Mouse (Mus musculus): Measurements from ENCODE around the gene Cd2ap. TPM values are rescaled to one million over a fixed set of nuclear protein-coding genes. Genes with fewer than 3 reads are reported as not detected.

The Cd2ap gene
- polyA plus RNA-seq, 1 experiment from 2014 or later, result 8.5 TPM

DNA sequence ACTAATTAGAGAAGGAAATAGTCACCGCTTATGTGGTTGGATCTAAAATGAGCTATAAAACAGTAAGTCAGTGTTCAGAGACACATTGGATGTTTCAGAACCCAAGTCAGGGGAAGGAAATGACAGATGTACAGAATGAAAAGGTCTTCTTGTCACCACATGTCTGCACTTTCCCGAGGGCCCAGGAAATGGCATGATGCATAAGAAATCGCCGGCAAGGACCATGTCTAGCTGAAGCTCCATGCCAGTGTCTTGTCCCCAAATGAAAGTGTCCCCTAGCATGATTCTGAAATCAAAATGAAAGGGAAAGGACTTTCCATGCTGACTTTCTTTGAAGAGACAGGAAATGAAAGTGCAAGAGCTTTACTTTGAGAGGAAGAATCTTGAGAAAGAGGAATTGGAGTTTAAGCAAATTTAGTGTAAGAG is 10.8 kb upstream of the Cd2ap start:
- ATAC-seq (ENCODE audit: low read depth), result no peak
- WGBS, result 83% methylated on average over 4 of the region's 4 CpGs
- Histone ChIP-seq H3K27ac (replicated peaks) (no peak overlapping the region), H3K27me3 (no peaks in the 10 kb centered on the region), H3K36me3 (no peaks in the 10 kb centered on the region), H3K4me3 (no peak overlapping the region), H3K9ac (no peak overlapping the region), H3K4me1 (replicated peaks) (no peaks in the 10 kb centered on the region), H3K9me3 (no peaks in the 10 kb centered on the region), H3K4me2 (no peak overlapping the region)

DNA sequence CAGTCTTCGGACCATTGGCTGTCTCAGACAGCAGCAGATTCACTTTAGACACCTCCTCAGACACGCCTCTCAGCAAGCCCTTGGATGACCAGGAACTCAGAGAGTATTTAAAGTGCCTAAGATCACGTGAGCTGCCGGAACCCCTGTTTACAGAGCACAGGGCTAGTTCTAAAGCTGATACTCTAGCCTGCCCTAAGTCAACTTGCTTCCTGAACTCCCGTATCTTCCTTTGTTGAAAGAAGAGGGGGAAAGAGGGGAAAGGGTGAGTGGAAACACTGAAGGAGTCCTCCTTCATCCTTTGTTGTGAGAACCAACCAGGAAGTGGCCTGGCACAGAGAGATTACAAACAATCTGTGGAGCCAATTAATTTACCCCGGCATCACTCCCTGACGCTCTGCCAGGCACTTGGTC is 8.6 kb upstream of the Cd2ap start:
- 79% methylated on average over 7 of the region's 7 CpGs for WGBS
- ATAC-seq (ENCODE audit: low read depth), result no peak
- H3K4me2 ChIP-seq, result no peak overlapping the region
- no peaks in the 10 kb centered on the region for H3K27me3 ChIP-seq
- no peaks in the 10 kb centered on the region for H3K9me3 ChIP-seq
- H3K4me1 ChIP-seq (replicated peaks), result no peaks in the 10 kb centered on the region
- H3K27ac ChIP-seq (replicated peaks), result no peak overlapping the region
- no peak overlapping the region for H3K9ac ChIP-seq
- no peaks in the 10 kb centered on the region for H3K36me3 ChIP-seq
- no peak overlapping the region for H3K4me3 ChIP-seq

DNA sequence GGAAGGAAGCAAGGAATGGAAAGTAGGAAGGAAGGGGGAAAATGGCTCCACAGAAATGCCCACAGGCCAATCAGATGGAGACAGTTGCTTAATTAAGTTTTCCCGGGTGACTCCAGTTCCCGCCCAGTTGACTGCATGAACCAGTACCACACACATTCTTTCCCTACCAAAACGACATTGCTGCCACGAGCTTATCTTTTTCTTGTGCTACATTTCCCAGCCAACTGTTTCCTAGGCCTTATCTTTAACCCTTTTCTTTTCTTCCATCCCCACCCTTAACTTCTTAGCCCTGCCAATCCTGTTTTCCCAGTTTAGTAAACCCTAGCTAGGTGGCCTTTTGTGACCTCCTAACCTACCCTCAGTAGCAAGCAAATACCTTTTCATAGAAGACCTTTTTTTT is 7.9 kb upstream of the Cd2ap start:
- Histone ChIP-seq H3K4me1 (replicated peaks) (no peaks in the 10 kb centered on the region), H3K4me2 (no peak overlapping the region), H3K27me3 (no peaks in the 10 kb centered on the region), H3K4me3 (no peak overlapping the region), H3K36me3 (no peaks in the 10 kb centered on the region), H3K9me3 (no peaks in the 10 kb centered on the region), H3K9ac (no peak overlapping the region), H3K27ac (replicated peaks) (no peak overlapping the region)
- no peak for ATAC-seq (ENCODE audit: low read depth)
- WGBS, result 83% methylated on average over 4 of the region's 4 CpGs

DNA sequence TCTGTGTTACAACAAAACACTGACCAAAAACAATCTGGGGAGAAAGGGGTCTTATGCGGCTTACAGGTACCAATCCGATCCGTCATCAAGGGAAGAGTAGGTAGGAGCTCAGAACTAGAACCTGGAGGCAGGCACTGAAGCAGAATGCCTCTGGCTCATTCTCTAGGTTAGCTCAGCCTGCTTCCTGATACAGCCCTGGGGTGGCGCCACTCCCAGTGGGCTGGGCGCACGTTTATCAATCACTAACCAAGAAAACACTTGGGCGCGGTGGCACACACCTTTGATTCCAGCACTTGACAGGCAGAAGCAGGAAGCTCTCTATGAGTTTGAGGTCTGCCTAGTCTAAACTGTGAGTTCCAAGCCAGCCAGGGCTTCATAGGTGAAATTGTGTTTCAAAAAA is 7.3 kb upstream of the Cd2ap start:
- Histone ChIP-seq H3K27ac (replicated peaks) (no peak overlapping the region), H3K4me1 (replicated peaks) (no peaks in the 10 kb centered on the region), H3K4me3 (no peak overlapping the region)

DNA sequence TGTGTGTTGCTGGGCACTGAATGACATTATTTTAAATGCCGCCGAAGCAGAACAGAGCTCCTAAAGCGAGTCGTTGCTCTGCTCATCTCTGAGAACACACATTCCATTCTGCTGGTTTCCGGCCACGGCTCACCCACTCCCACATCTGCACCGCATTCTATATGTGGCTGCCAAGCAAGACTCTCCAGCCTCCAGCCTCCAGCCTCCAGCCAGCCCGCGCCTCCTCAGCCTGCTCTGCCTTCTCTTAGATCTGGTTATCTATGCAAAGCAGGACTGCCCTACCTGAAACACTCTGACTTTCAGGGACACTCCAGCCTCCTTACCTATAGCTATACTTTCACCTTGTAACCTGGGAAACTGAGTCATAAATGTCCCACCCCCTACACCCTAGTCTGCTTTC is 6.8 kb upstream of the Cd2ap start:
- 57% methylated on average over 9 of the region's 9 CpGs for WGBS
- Histone ChIP-seq H3K27me3 (no peaks in the 10 kb centered on the region), H3K4me3 (no peak overlapping the region)

More for the DNA sequence above, 7.3 kb upstream of the Cd2ap start:
- no peak for ATAC-seq (ENCODE audit: low read depth)
- WGBS, result 86% methylated on average over 8 of the region's 8 CpGs
- Histone ChIP-seq H3K9me3 (no peaks in the 10 kb centered on the region), H3K36me3 (no peaks in the 10 kb centered on the region), H3K27me3 (no peaks in the 10 kb centered on the region), H3K9ac (no peak overlapping the region), H3K4me2 (no peak overlapping the region)

DNA sequence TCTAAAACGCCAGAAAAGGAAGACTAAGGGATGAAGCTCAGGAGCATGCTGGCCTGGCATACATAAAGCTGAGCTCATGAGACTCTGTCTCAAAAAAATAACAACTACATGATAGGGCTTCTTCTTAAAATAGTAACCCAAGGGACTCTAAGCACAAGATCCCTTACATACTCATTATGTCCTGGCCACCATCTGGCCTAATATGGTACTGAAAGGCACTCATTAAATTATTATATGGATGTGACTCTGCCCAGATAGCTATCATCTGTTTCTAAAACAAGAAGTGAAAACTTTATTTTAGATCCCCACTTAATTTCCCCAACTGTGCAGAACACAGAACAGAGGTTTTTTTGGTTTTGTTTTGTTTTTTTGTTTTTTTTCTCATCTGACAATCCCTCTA is 6.4 kb upstream of the Cd2ap start:
- Histone ChIP-seq H3K4me1 (replicated peaks) (no peaks in the 10 kb centered on the region), H3K36me3 (no peaks in the 10 kb centered on the region), H3K4me3 (no peak overlapping the region), H3K27me3 (no peaks in the 10 kb centered on the region), H3K4me2 (no peak overlapping the region), H3K9ac (no peak overlapping the region), H3K9me3 (no peaks in the 10 kb centered on the region), H3K27ac (replicated peaks) (no peak overlapping the region)
- no peak for ATAC-seq (ENCODE audit: low read depth)
- 88% methylated on average over 1 of the region's 1 CpGs for WGBS

More for the DNA sequence above, 6.8 kb upstream of the Cd2ap start:
- no peak for ATAC-seq (ENCODE audit: low read depth)
- H3K4me1 ChIP-seq (replicated peaks), result no peaks in the 10 kb centered on the region
- no peaks in the 10 kb centered on the region for H3K9me3 ChIP-seq
- no peak overlapping the region for H3K27ac ChIP-seq (replicated peaks)
- H3K4me2 ChIP-seq, result no peak overlapping the region
- no peak overlapping the region for H3K9ac ChIP-seq
- H3K36me3 ChIP-seq, result no peaks in the 10 kb centered on the region

DNA sequence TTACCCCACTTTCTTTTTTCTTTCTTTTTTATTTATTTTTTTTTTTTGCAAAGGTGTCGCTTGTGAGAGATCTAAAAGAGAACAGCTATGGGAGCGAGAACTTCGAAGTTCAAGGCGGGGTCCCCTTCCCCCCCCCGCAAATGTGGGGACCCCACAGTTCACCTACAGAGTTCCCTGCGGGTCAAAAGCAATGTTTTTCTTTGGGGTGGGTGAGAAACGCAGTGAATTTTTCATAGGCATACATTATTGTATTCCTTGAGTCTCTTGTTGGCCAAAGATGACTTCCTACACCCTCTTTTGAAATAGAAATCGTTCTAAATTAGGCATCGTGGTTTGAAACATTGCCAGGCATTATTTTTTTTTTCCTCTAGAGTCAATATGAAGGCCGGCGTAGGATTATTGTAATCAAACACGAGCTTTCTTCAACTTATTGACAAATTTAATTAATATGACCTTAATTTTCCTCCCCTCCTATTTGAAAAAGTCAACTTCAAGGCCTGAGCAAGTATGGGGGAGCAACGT is 500 bp upstream of the Cd2ap start:
- Histone ChIP-seq H3K4me1 (replicated peaks) (peaks cover 18% of the 10 kb centered on the region), H3K4me3 (peak overlapping the region; percentile 89), H3K9me3 (no peaks in the 10 kb centered on the region), H3K9ac (peak overlapping the region; percentile 96), H3K36me3 (no peaks in the 10 kb centered on the region), H3K27me3 (no peaks in the 10 kb centered on the region), H3K27ac (replicated peaks) (no peak overlapping the region), H3K4me2 (peak overlapping the region; percentile 90)
- whole genome bisulfite sequencing, result 38% methylated on average over 13 of the region's 13 CpGs
- no peak for ATAC-seq (ENCODE audit: low read depth)

DNA sequence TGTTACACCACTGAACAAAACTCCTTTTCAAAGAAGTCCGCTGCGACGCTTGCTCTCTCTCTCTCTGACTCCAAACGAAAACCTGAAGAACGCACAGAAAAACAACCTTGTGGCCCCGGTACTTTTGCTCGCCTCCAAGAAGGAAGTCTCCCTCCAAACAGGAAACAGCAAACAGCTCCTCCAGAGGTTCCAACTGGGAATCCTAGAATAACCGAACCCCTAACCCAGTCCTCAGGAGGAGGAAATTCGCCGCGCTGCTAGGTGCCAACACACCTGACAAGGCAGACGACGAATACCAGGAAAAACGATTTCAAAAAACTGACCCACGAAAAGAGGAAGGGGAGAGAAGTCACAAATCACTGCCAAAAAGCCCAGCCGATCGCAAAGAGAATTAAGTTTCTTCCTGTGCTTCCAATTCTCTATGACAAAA is 879 bp downstream of the Cd2ap start:
- WGBS, result 0% methylated on average over 17 of the region's 17 CpGs
- no peaks in the 10 kb centered on the region for H3K36me3 ChIP-seq
- peak; percentile 56 for ATAC-seq (ENCODE audit: low read depth)
- H3K4me3 ChIP-seq, result peak overlapping the region; percentile 89
- H3K4me2 ChIP-seq, result peak overlapping the region; percentile 90
- peaks cover 18% of the 10 kb centered on the region for H3K4me1 ChIP-seq (replicated peaks)
- H3K27ac ChIP-seq (replicated peaks), result peak overlapping the region; percentile 95
- no peaks in the 10 kb centered on the region for H3K9me3 ChIP-seq
- H3K9ac ChIP-seq, result peak overlapping the region; percentile 96
- H3K27me3 ChIP-seq, result no peaks in the 10 kb centered on the region

DNA sequence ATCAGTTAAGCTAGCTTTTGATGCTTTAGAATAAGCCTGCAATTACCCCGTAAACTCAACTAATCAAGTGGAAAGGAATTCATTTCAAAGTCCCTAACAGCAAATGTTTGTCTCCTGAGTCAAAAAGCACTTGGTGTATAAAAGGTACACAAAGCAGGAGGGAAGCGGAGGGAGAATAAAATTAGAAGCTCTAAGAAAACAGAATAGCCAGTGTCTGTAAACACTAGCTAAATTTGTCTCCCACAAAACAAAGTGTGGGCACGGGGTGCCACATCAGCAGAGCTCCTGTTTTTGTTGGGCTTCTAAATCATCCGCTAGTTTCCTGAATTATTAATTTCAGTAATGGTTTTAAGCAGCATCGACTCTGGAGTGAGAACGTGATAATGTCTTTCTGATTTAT is 1.4 kb downstream of the Cd2ap start:
- H3K9me3 ChIP-seq, result no peaks in the 10 kb centered on the region
- no peaks in the 10 kb centered on the region for H3K27me3 ChIP-seq
- H3K4me2 ChIP-seq, result peak overlapping the region; percentile 90
- no peak overlapping the region for H3K27ac ChIP-seq (replicated peaks)
- H3K36me3 ChIP-seq, result no peaks in the 10 kb centered on the region
- whole genome bisulfite sequencing, result 6% methylated on average over 6 of the region's 6 CpGs
- peak overlapping the region; percentile 96 for H3K9ac ChIP-seq
- peaks cover 18% of the 10 kb centered on the region for H3K4me1 ChIP-seq (replicated peaks)
- ATAC-seq (ENCODE audit: low read depth), result no peak
- peak overlapping the region; percentile 89 for H3K4me3 ChIP-seq

DNA sequence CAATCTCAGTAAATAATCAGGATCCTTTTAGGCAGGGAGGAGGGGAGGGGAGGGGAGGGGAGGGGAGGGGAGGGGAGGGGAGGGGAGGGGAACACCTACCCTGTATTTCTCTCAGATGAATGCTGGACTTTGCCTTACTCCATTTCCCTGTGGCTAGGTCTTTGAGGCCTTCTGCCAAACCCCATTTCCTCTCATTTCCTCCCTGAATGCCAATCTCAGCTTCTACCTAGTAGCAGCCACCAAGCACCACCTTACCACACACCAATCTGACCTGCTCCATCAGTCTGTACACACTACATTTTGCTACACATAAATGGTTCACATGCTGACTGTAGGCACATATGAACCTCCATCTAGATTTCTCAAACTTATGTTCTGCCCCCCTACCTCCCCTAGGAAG is 6.0 kb downstream of the Cd2ap start:
- Histone ChIP-seq H3K27me3 (no peaks in the 10 kb centered on the region), H3K4me3 (no peak overlapping the region), H3K27ac (replicated peaks) (no peak overlapping the region), H3K4me1 (replicated peaks) (peaks cover 15% of the 10 kb centered on the region), H3K9me3 (no peaks in the 10 kb centered on the region), H3K4me2 (no peak overlapping the region), H3K9ac (no peak overlapping the region), H3K36me3 (no peaks in the 10 kb centered on the region)
- ATAC-seq (ENCODE audit: low read depth), result no peak

DNA sequence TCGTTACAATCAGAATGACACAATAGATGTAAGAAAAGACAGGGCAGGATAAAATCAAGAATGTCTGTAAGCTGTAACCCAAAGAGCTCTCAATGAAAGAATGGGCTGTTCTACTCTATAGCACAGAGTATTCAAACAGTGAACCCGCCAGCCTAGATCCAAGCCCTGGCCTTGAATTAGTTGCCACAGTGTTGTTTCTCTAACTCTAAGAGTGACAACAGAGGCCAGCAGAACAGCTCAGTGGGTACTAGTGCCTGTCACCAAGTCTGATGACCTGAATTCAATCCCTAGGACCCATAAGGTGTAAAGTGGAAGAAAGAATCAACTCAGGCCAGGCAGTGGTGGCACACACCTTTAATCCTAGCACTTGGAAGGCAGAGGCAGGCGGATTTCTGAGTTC is 13.3 kb downstream of the Cd2ap start:
- 91% methylated on average over 3 of the region's 3 CpGs for WGBS

DNA sequence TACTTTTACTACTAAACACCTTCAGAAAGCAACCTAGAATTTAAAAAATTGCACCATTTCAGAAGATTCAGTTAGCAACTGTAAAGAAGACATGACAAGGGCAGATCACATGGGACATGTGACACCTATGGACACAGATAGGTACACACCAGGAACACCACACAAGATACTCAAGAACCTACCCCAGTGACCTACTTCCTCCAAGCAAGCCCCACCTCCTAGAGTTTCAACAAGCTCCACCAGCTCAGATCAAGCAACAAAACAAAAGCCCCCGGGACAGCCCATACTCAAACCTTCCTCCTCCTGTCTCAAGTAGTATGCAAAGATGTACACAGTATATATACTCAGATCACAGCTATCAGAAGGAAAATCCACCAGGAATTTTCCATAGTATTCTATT is 16.1 kb downstream of the Cd2ap start:
- H3K9me3 ChIP-seq, result no peaks in the 10 kb centered on the region
- no peak overlapping the region for H3K27ac ChIP-seq (replicated peaks)
- H3K4me1 ChIP-seq (replicated peaks), result no peaks in the 10 kb centered on the region
- no peak overlapping the region for H3K4me3 ChIP-seq
- WGBS, result 97% methylated on average over 1 of the region's 1 CpGs
- H3K36me3 ChIP-seq, result no peaks in the 10 kb centered on the region
- H3K9ac ChIP-seq, result no peak overlapping the region
- no peaks in the 10 kb centered on the region for H3K27me3 ChIP-seq
- no peak for ATAC-seq (ENCODE audit: low read depth)
- no peak overlapping the region for H3K4me2 ChIP-seq

More for the DNA sequence above, 13.3 kb downstream of the Cd2ap start:
- Histone ChIP-seq H3K27me3 (no peaks in the 10 kb centered on the region), H3K9ac (no peak overlapping the region), H3K4me2 (no peak overlapping the region), H3K36me3 (no peaks in the 10 kb centered on the region), H3K4me3 (no peak overlapping the region), H3K9me3 (no peaks in the 10 kb centered on the region), H3K27ac (replicated peaks) (no peak overlapping the region), H3K4me1 (replicated peaks) (no peaks in the 10 kb centered on the region)
- ATAC-seq (ENCODE audit: low read depth), result no peak

DNA sequence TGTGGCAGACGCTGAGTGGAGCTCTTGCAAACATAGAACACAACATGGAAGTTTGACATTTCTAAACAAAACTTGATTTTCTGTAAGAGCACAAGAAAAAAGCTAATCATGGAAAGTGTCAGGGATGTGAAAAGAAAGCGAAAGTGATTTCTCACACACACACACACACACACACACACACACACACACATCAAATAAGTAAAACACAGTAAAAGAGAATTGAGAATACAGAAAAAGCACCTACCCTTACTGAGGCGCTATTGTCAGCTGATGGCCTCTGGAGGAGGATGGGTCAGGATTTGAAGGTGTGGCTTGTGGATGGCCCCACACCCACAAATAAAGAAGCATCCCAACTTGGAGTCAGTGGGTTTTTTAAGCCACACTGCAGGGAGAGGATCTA is 19.0 kb downstream of the Cd2ap start:
- no peak overlapping the region for H3K9ac ChIP-seq
- no peak for ATAC-seq (ENCODE audit: low read depth)
- no peaks in the 10 kb centered on the region for H3K9me3 ChIP-seq
- H3K27ac ChIP-seq (replicated peaks), result no peak overlapping the region
- no peak overlapping the region for H3K4me3 ChIP-seq
- H3K36me3 ChIP-seq, result no peaks in the 10 kb centered on the region
- no peaks in the 10 kb centered on the region for H3K4me1 ChIP-seq (replicated peaks)
- no peak overlapping the region for H3K4me2 ChIP-seq
- 84% methylated on average over 3 of the region's 3 CpGs for WGBS
- H3K27me3 ChIP-seq, result no peaks in the 10 kb centered on the region
